Mouse (Mus musculus) CH12.LX (cell line): ENCODE results near the gene Pom121l2. TPM values are rescaled to one million over a fixed set of nuclear protein-coding genes. Genes with fewer than 3 reads are reported as not detected.

Experiments
- DNase-seq: peaks from one replicate; pipeline ENCODE4 v3.0.0-alpha.2; 2013; ENCODE audit errors: extremely low read depth
- H3K27ac ChIP-seq: 2 replicates; pipeline ENCODE4 v1.5.1; 2012; ENCODE audit warnings: low read depth, mild to moderate bottlenecking, control low read depth, moderate library complexity; ENCODE audit not compliant: insufficient read depth
- H3K27me3 ChIP-seq: replicated peaks from 2 replicates; pipeline ENCODE3; 2012; ENCODE audit warnings: inconsistent platforms
- H3K36me3 ChIP-seq, 2 experiments: replicated peaks in 1 of 2; 2 replicates each; pipeline versions ENCODE3 to v1.6.1; 2012; ENCODE audit warnings: inconsistent platforms in 1 of 2, low read length in 1 of 2, mild to moderate bottlenecking in 1 of 2, mixed read lengths in 1 of 2, moderate library complexity in 1 of 2; ENCODE audit not compliant: control insufficient read depth in 1 of 2, insufficient read depth in 1 of 2
- H3K4me1 ChIP-seq, 2 experiments: 2 replicates each; pipeline ENCODE4 v1.6.1; 2012; ENCODE audit warnings: inconsistent platforms in 1 of 2, moderate library complexity in 1 of 2; ENCODE audit not compliant: insufficient read depth in 2 of 2, control insufficient read depth in 1 of 2
- H3K4me2 ChIP-seq: 2 replicates; pipeline ENCODE4 v1.6.1; 2012; ENCODE audit warnings: low read depth, mild to moderate bottlenecking, control low read depth; ENCODE audit not compliant: poor library complexity, insufficient read depth, severe bottlenecking
- H3K4me3 ChIP-seq, 3 experiments: fragments of 150-350 bp in 1 of 3; sonication (generic) in 1 of 3; replicated peaks in 1 of 3; 2 replicates each; pipeline versions ENCODE3 to v1.5.1; 2011 to 2012; ENCODE audit warnings: low read depth in 2 of 3, low read length in 2 of 3, mild to moderate bottlenecking in 2 of 3, moderate library complexity in 2 of 3, control low read depth in 1 of 3, improper control_type of control experiment in 1 of 3, inconsistent platforms in 1 of 3, mixed read lengths in 1 of 3; ENCODE audit not compliant: poor library complexity in 1 of 3
- H3K79me2 ChIP-seq: replicated peaks from 2 replicates; pipeline ENCODE4 v1.6.1; 2012; ENCODE audit warnings: mild to moderate bottlenecking, moderate library complexity; ENCODE audit not compliant: control insufficient read depth, poor library complexity, insufficient read depth, severe bottlenecking; ENCODE audit errors: extremely low read depth
- H3K9ac ChIP-seq: 2 replicates; pipeline ENCODE4 v1.6.1; 2012; ENCODE audit warnings: low read depth, mild to moderate bottlenecking, control low read depth, moderate library complexity; ENCODE audit not compliant: insufficient read depth
- H3K9me3 ChIP-seq: replicated peaks from 2 replicates; pipeline ENCODE3; 2012; ENCODE audit warnings: low read length, inconsistent platforms, mixed read lengths
- BHLHE40 ChIP-seq: IDR thresholded peaks from 2 replicates; pipeline ENCODE4 v1.6.1; 2011; ENCODE audit warnings: mild to moderate bottlenecking, low read depth, low read length, improper control_type of control experiment
- CHD1 ChIP-seq: IDR thresholded peaks from 2 replicates; pipeline ENCODE4 v1.6.1; 2012; ENCODE audit warnings: low read depth, low read length, improper control_type of control experiment, inconsistent platforms
- CHD2 ChIP-seq: IDR thresholded peaks from 2 replicates; pipeline ENCODE4 v1.6.1; 2011; ENCODE audit warnings: low read length, improper control_type of control experiment
- CTCF ChIP-seq, 2 experiments: IDR thresholded peaks in 1 of 2; conservative IDR thresholded peaks in 1 of 2; 2 replicates each; pipeline ENCODE4 v1.5.1; 2011 to 2012; ENCODE audit warnings: low read depth in 2 of 2, low read length in 2 of 2, improper control_type of control experiment in 1 of 2, inconsistent platforms in 1 of 2, mild to moderate bottlenecking in 1 of 2, moderate library complexity in 1 of 2
- E2F4 ChIP-seq: IDR thresholded peaks from 2 replicates; pipeline ENCODE4 v1.6.1; 2011; ENCODE audit warnings: low read depth, low read length, improper control_type of control experiment; ENCODE audit not compliant: insufficient replicate concordance
- ELF1 ChIP-seq: IDR thresholded peaks from 2 replicates; pipeline ENCODE4 v1.6.1; 2014; ENCODE audit warnings: low read depth, mild to moderate bottlenecking, inconsistent platforms, low read length, improper control_type of control experiment
- EP300 ChIP-seq: IDR thresholded peaks from 2 replicates; pipeline ENCODE4 v1.6.1; 2011; ENCODE audit warnings: low read length, improper control_type of control experiment
- ETS1 ChIP-seq: conservative IDR thresholded peaks from 2 replicates; pipeline ENCODE4 v1.6.1; 2012; ENCODE audit warnings: low read depth, mild to moderate bottlenecking, inconsistent platforms, low read length, improper control_type of control experiment, moderate library complexity
- GABPA ChIP-seq: IDR thresholded peaks from 2 replicates; pipeline ENCODE4 v1.6.1; 2012; ENCODE audit warnings: low read depth, low read length, improper control_type of control experiment, inconsistent platforms; ENCODE audit not compliant: insufficient replicate concordance
- HCFC1 ChIP-seq: IDR thresholded peaks from 2 replicates; pipeline ENCODE4 v1.6.1; 2012; ENCODE audit warnings: low read depth, mild to moderate bottlenecking, inconsistent platforms, low read length, improper control_type of control experiment
- IRF4 ChIP-seq: IDR thresholded peaks from 2 replicates; pipeline ENCODE4 v1.6.1; 2014; ENCODE audit warnings: low read depth, mild to moderate bottlenecking, inconsistent platforms, low read length, improper control_type of control experiment
- JUN ChIP-seq: IDR thresholded peaks from 2 replicates; pipeline ENCODE4 v1.6.1; 2011; ENCODE audit warnings: low read depth, mild to moderate bottlenecking, low read length, improper control_type of control experiment, moderate library complexity; ENCODE audit not compliant: insufficient read depth
- JUND ChIP-seq: conservative IDR thresholded peaks from 2 replicates; pipeline ENCODE4 v1.6.1; 2011; ENCODE audit warnings: low read depth, low read length, improper control_type of control experiment
- KAT2A ChIP-seq: IDR thresholded peaks from 2 replicates; pipeline ENCODE4 v1.6.1; 2012; ENCODE audit warnings: low read length, improper control_type of control experiment, inconsistent platforms; ENCODE audit not compliant: insufficient replicate concordance
- MAFK ChIP-seq: IDR thresholded peaks from 2 replicates; pipeline ENCODE4 v1.6.1; 2011; ENCODE audit warnings: low read length, improper control_type of control experiment; ENCODE audit not compliant: insufficient replicate concordance
- MAX ChIP-seq: IDR thresholded peaks from 2 replicates; pipeline ENCODE4 v1.6.1; 2011; ENCODE audit warnings: low read length, improper control_type of control experiment
- MAZ ChIP-seq: IDR thresholded peaks from 2 replicates; pipeline ENCODE4 v1.6.1; 2012; ENCODE audit warnings: low read depth, mild to moderate bottlenecking, inconsistent platforms, low read length, improper control_type of control experiment, moderate library complexity
- MEF2A ChIP-seq: IDR thresholded peaks from 2 replicates; pipeline ENCODE4 v1.6.1; 2014; ENCODE audit warnings: low read depth, mild to moderate bottlenecking, inconsistent platforms, low read length, improper control_type of control experiment, borderline replicate concordance
- MXI1 ChIP-seq: IDR thresholded peaks from 2 replicates; pipeline ENCODE4 v1.6.1; 2011; ENCODE audit warnings: mild to moderate bottlenecking, low read depth, low read length, improper control_type of control experiment
- MYC ChIP-seq: IDR thresholded peaks from 2 replicates; pipeline ENCODE4 v1.6.1; 2011; ENCODE audit warnings: low read depth, mild to moderate bottlenecking, improper control_type of control experiment, low read length
- NELFE ChIP-seq: IDR thresholded peaks from 2 replicates; pipeline ENCODE4 v1.6.1; 2011; ENCODE audit warnings: low read depth, low read length, improper control_type of control experiment
- NRF1 ChIP-seq: IDR thresholded peaks from 2 replicates; pipeline ENCODE4 v1.6.1; 2014; ENCODE audit warnings: low read depth, mild to moderate bottlenecking, inconsistent platforms, low read length, improper control_type of control experiment, moderate library complexity
- PAX5 ChIP-seq: IDR thresholded peaks from 2 replicates; pipeline ENCODE4 v1.6.1; 2012; ENCODE audit warnings: low read length, inconsistent platforms, mixed read lengths
- POLR2A ChIP-seq: IDR thresholded peaks from 2 replicates; pipeline ENCODE4 v1.6.1; 2011; ENCODE audit warnings: low read depth, mild to moderate bottlenecking, improper control_type of control experiment, low read length
- POLR2AphosphoS2 ChIP-seq: IDR thresholded peaks from 2 replicates; pipeline ENCODE4 v1.6.1; 2011; ENCODE audit warnings: low read depth, low read length, improper control_type of control experiment
- RAD21 ChIP-seq: IDR thresholded peaks from 2 replicates; pipeline ENCODE4 v1.6.1; 2011; ENCODE audit warnings: low read depth, mild to moderate bottlenecking, low read length, improper control_type of control experiment, moderate library complexity
- RCOR1 ChIP-seq: conservative IDR thresholded peaks from 2 replicates; pipeline ENCODE4 v1.6.1; 2012; ENCODE audit warnings: low read depth, mild to moderate bottlenecking, inconsistent platforms, low read length, improper control_type of control experiment
- SIN3A ChIP-seq: IDR thresholded peaks from 2 replicates; pipeline ENCODE4 v1.6.1; 2012; ENCODE audit warnings: low read length, improper control_type of control experiment, inconsistent platforms
- SMC3 ChIP-seq: IDR thresholded peaks from 2 replicates; pipeline ENCODE4 v1.6.1; 2011; ENCODE audit warnings: low read depth, low read length, improper control_type of control experiment
- TBP ChIP-seq: conservative IDR thresholded peaks from 2 replicates; pipeline ENCODE4 v1.6.1; 2011; ENCODE audit warnings: low read depth, low read length, improper control_type of control experiment
- TCF12 ChIP-seq: IDR thresholded peaks from 2 replicates; pipeline ENCODE4 v1.6.1; 2014; ENCODE audit warnings: low read depth, mild to moderate bottlenecking, inconsistent platforms, low read length, improper control_type of control experiment
- UBTF ChIP-seq: IDR thresholded peaks from 2 replicates; pipeline ENCODE4 v1.6.1; 2012; ENCODE audit warnings: low read depth, mild to moderate bottlenecking, inconsistent platforms, low read length, improper control_type of control experiment, moderate library complexity
- USF1 ChIP-seq: IDR thresholded peaks from 2 replicates; pipeline ENCODE4 v1.6.1; 2014; ENCODE audit warnings: low read depth, mild to moderate bottlenecking, inconsistent platforms, low read length, improper control_type of control experiment
- USF2 ChIP-seq: conservative IDR thresholded peaks from 2 replicates; pipeline ENCODE4 v1.6.1; 2011; ENCODE audit warnings: low read depth, low read length, improper control_type of control experiment
- ZC3H11A ChIP-seq: IDR thresholded peaks from 2 replicates; pipeline ENCODE4 v1.6.1; 2012; ENCODE audit warnings: low read depth, mild to moderate bottlenecking, inconsistent platforms, low read length, improper control_type of control experiment
- ZKSCAN1 ChIP-seq: IDR thresholded peaks from 2 replicates; pipeline ENCODE4 v1.6.1; 2012; ENCODE audit warnings: low read depth, inconsistent platforms, low read length, improper control_type of control experiment, borderline replicate concordance
- ZMIZ1 ChIP-seq: IDR thresholded peaks from 2 replicates; pipeline ENCODE4 v1.6.1; 2012; ENCODE audit warnings: low read depth, mild to moderate bottlenecking, inconsistent platforms, low read length, improper control_type of control experiment
- ZNF384 ChIP-seq: IDR thresholded peaks from 2 replicates; pipeline ENCODE4 v1.6.1; 2012; ENCODE audit warnings: low read depth, low read length, improper control_type of control experiment, inconsistent platforms
- dilution Hi-C: fragments of 300-500 bp; cut with MboI; formaldehyde crosslinking; loops from 2 replicates; pipeline ENCODE4 v1.14.3; 2020; ENCODE audit warnings: low sequenced_read_pairs; ENCODE audit not compliant: extremely low pct_unique_long_range_greater_than_20kb, extremely low pct_ligation_motif_present
- in situ Hi-C: fragments of 300-500 bp; cut with MboI; formaldehyde crosslinking; loops from 3 replicates; pipeline ENCODE4 v1.14.3; 2019; ENCODE audit warnings: low sequenced_read_pairs, low pct_ligation_motif_present, low pct_unique_long_range_greater_than_20kb, mixed read lengths
- polyA plus RNA-seq: library from polyadenylated mRNA; unstranded; fragments of >175 nt; gene quantifications from 2 replicates; pipeline ENCODE4 v1.2.1, GENCODE M21; 2012; ENCODE audit warnings: low read depth; ENCODE audit not compliant: insufficient read length
- total RNA-seq, 2 experiments: library from RNA; depleted of rRNA; stranded (reverse); fragments of 300-350 nt in 1 of 2; fragments of >200 nt in 1 of 2; gene quantifications; 2 replicates each; pipeline ENCODE4 v1.2.3; 2012 to 2014

Pom121l2 gene
- total and polyA plus RNA-seq, 3 experiments: not detected

- Histone ChIP-seq H3K4me3 (peak overlapping the region; percentile 48 to 56 (median 52)), H3K27ac (no peak overlapping the region), H3K36me3 (no peaks in the 10 kb centered on the region), H3K9me3 (peaks cover 5% of the 10 kb centered on the region), H3K4me1 (peaks cover 0 to 15% of the 10 kb centered on the region in 2 experiments; a peak in 2 of 4 replicates), H3K4me2 (peak overlapping the region; percentile 97; the same call in 1 of the 2 replicates), H3K9ac (peak overlapping the region; percentile 63), H3K79me2 (no peaks in the 10 kb centered on the region), H3K27me3 (peaks cover 6% of the 10 kb centered on the region)
- TF ChIP-seq ELF1: no peak
- TF ChIP-seq PAX5: no peak
- no peak for TF ChIP-seq TCF12
- no peak for TF ChIP-seq RCOR1
- no peak for TF ChIP-seq MXI1
- TF ChIP-seq NELFE: no peak
- no peak for TF ChIP-seq CHD2
- no peak for TF ChIP-seq ZMIZ1
- TF ChIP-seq MEF2A: no peak
- no peak for TF ChIP-seq SMC3
- no peak for TF ChIP-seq EP300
- no peak for TF ChIP-seq USF1
- TF ChIP-seq POLR2A: no peak
- TF ChIP-seq USF2: no peak
- peak; percentile 49; the same call in 1 of the 2 replicates for TF ChIP-seq ZNF384
- TF ChIP-seq MAFK: 0 out of 2 replicates have a peak, but pooled peaks have one; percentile 1
- no peak for TF ChIP-seq NRF1
- TF ChIP-seq ETS1: no peak
- no peak for TF ChIP-seq RAD21
- no peak for TF ChIP-seq GABPA
- no peak for TF ChIP-seq BHLHE40
- no peak for TF ChIP-seq TBP
- TF ChIP-seq ZC3H11A: no peak
- no peak for TF ChIP-seq MAX
- TF ChIP-seq SIN3A: no peak
- TF ChIP-seq UBTF: no peak
- TF ChIP-seq HCFC1: 0 out of 2 replicates have a peak, but pooled peaks have one; percentile 8
- TF ChIP-seq IRF4: no peak
- no peak for TF ChIP-seq POLR2AphosphoS2
- TF ChIP-seq JUND: 0 out of 2 replicates have a peak, but pooled peaks have one; percentile 5
- TF ChIP-seq ZKSCAN1: no peak
- TF ChIP-seq MAZ: no peak
- TF ChIP-seq E2F4: no peak
- TF ChIP-seq CHD1: no peak
- TF ChIP-seq JUN: 0 out of 2 replicates have a peak, but pooled peaks have one; percentile 40
- no peak for TF ChIP-seq MYC
- TF ChIP-seq KAT2A: no peak
- TF ChIP-seq CTCF (conservative IDR thresholded peaks at IDR 0.05 in 1 of 2, IDR thresholded peaks at IDR 0.05 in 1 of 2; ENCODE audit: low read depth in 2 of 2, low read length in 2 of 2): no peak
- in situ Hi-C loops: loop anchor here (25.0 kb wide), 3 partner anchors 224 to 1576 kb away; partner anchors contain the start of genes Hist1h2ai, Hist1h2bl, Hist1h2bm and Hist1h3h
- DNase-seq: peak; percentile 90
- dilution Hi-C loops: no loop called here
These were observed 45.2 kb upstream of the Pom121l2 start for GRCm38 (mm10) chr13:21935833-21936232.
